Mouse (Mus musculus) heart, postnatal 25 days (tissue): Measurements from ENCODE around the gene Atg2b. TPM values are rescaled to one million over a fixed set of nuclear protein-coding genes. Genes with fewer than 3 reads are reported as not detected.

ENCODE experiments used
- DNase-seq: peaks from one replicate; pipeline ENCODE4 v3.0.0; 2022; ENCODE audit warnings: low spot score
- intact Hi-C: fragments of 180-260 bp; cut with DNase I; formaldehyde crosslinking; loops from one replicate; pipeline ENCODE4 v1.15.1; 2025
- total RNA-seq, 2 experiments: library from RNA; stranded (reverse); gene quantifications; 2 replicates each; pipeline ENCODE4 v1.2.3; 2021

The Atg2b gene
- total RNA-seq, result 10 to 100 TPM; 17.0 to 18.8 TPM

GRCm38 (mm10) chr12:105685001-105685691, at the start of gene Atg2b:
TSS of gene Atg2b (minus strand) at chr12:105685211.
- intact Hi-C loops, result loop anchor here (2.0 to 10.0 kb wide), 2 partner anchors 100 to 330 kb away; partner anchors contain the start of genes Papola and Vrk1
- peak; percentile 90 for DNase-seq

GRCm38 (mm10) chr12:105733370-105734159, 48.6 kb upstream of the Atg2b start:
- no peak for DNase-seq
- intact Hi-C loops, result no loop called here

- intact Hi-C loops, result no loop called here
- no peak for DNase-seq
Measured at GRCm38 (mm10) chr12:105730851-105731460, 45.9 kb upstream of the Atg2b start.

- intact Hi-C loops, result no loop called here
Measured at GRCm38 (mm10) chr12:105727964-105728363, 43.0 kb upstream of the Atg2b start.

GRCm38 (mm10) chr12:105727268-105727667, 42.3 kb upstream of the Atg2b start:
- intact Hi-C loops, result no loop called here
- no peak for DNase-seq

More at GRCm38 (mm10) chr12:105727964-105728363, 43.0 kb upstream of the Atg2b start:
- no peak for DNase-seq

- intact Hi-C loops, result no loop called here
- DNase-seq, result no peak
Measured at GRCm38 (mm10) chr12:105725736-105726135, 40.7 kb upstream of the Atg2b start.

GRCm38 (mm10) chr12:105724616-105725015, 39.6 kb upstream of the Atg2b start:
- no peak for DNase-seq
- intact Hi-C loops, result loop anchor here (5.0 kb wide), 2 partner anchors 42 to 227 kb away; partner anchors contain the start of gene Gskip

GRCm38 (mm10) chr12:105722657-105723056, 37.6 kb upstream of the Atg2b start:
- intact Hi-C loops, result loop anchor here (5.0 kb wide), 2 partner anchors 40 to 225 kb away; partner anchors contain the start of gene Gskip
- no peak for DNase-seq

- intact Hi-C loops, result loop anchor here (5.0 kb wide), 2 partner anchors 39 to 224 kb away; partner anchors contain the start of gene Gskip
- DNase-seq, result no peak
Measured at GRCm38 (mm10) chr12:105721452-105722132, 36.6 kb upstream of the Atg2b start.

- no peak for DNase-seq
- intact Hi-C loops, result loop anchor here (5.0 kb wide), 2 partner anchors 38 to 223 kb away; partner anchors contain the start of gene Gskip
Measured at GRCm38 (mm10) chr12:105720196-105720595, 35.2 kb upstream of the Atg2b start.

GRCm38 (mm10) chr12:105718616-105719015, 33.6 kb upstream of the Atg2b start:
- no peak for DNase-seq
- intact Hi-C loops, result no loop called here

- intact Hi-C loops, result no loop called here
- DNase-seq, result peak; percentile 17
Measured at GRCm38 (mm10) chr12:105705799-105706487, 20.9 kb upstream of the Atg2b start, which contains the start of gene Ak7. TSS of gene Ak7 (plus strand) at chr12:105705976.

- DNase-seq, result no peak
- intact Hi-C loops, result no loop called here
Measured at GRCm38 (mm10) chr12:105700433-105700832, 15.4 kb upstream of the Atg2b start.

- intact Hi-C loops, result no loop called here
Measured at GRCm38 (mm10) chr12:105697104-105697780, 12.2 kb upstream of the Atg2b start.

GRCm38 (mm10) chr12:105695848-105696247, 10.8 kb upstream of the Atg2b start:
- intact Hi-C loops, result no loop called here
- DNase-seq, result no peak

More at GRCm38 (mm10) chr12:105697104-105697780, 12.2 kb upstream of the Atg2b start:
- DNase-seq, result no peak

- DNase-seq, result no peak
- intact Hi-C loops, result no loop called here
Measured at GRCm38 (mm10) chr12:105694021-105694420, 9.0 kb upstream of the Atg2b start.

GRCm38 (mm10) chr12:105689435-105689834, 4.4 kb upstream of the Atg2b start:
- intact Hi-C loops, result loop anchor here (10.0 kb wide), 1 partner anchor 325 kb away; the partner anchor contains the start of gene Vrk1
- DNase-seq, result no peak

GRCm38 (mm10) chr12:105688546-105688945, 3.5 kb upstream of the Atg2b start:
- intact Hi-C loops, result loop anchor here (10.0 kb wide), 1 partner anchor 326 kb away; the partner anchor contains the start of gene Vrk1
- no peak for DNase-seq
